Mouse (Mus musculus) brain, embryonic 14.5 days (tissue): ENCODE data around the gene Il22ra1.

Source experiments
- CTCF ChIP-seq: fragments of 200-500 bp; IDR thresholded peaks from 2 replicates; pipeline ENCODE4 v1.5.1; 2012; ENCODE audit warnings: inconsistent platforms, mild to moderate bottlenecking, moderate library complexity, borderline replicate concordance; ENCODE audit not compliant: insufficient read depth, insufficient read length; ENCODE audit errors: extremely low read depth
- POLR2A ChIP-seq: fragments of 200-500 bp; IDR thresholded peaks from 2 replicates; pipeline ENCODE4 v1.6.1; 2012; ENCODE audit warnings: mild to moderate bottlenecking, inconsistent platforms, borderline replicate concordance; ENCODE audit not compliant: poor library complexity, insufficient read depth, insufficient read length, severe bottlenecking; ENCODE audit errors: extremely low read depth

GRCm38 (mm10) chr4:135684731-135685130 is 43.2 kb upstream of the Il22ra1 start:
- TF ChIP-seq POLR2A, result no peak
- no peak for TF ChIP-seq CTCF
